Mouse (Mus musculus): ENCODE measurements around the gene AW822073.

The AW822073 gene

DNA sequence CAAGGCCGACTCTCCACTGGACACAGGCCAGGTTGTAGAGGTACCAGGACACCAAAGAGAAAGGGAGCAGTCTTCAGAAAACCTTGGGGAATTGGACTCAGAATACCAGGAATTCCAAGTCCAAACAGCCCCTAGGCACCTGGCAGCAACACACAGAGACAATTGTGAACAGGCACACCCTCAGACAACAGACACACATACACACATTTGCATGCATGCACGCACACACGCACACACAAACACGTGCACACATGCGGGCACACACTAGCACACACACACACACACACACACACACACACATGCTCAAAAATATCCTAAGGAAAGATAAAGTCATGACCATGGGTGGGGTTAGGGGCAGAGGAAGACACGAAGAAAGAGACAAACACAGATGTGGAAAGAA, 4.0 kb downstream of the AW822073 start:
- no peak for DNase-seq

DNA sequence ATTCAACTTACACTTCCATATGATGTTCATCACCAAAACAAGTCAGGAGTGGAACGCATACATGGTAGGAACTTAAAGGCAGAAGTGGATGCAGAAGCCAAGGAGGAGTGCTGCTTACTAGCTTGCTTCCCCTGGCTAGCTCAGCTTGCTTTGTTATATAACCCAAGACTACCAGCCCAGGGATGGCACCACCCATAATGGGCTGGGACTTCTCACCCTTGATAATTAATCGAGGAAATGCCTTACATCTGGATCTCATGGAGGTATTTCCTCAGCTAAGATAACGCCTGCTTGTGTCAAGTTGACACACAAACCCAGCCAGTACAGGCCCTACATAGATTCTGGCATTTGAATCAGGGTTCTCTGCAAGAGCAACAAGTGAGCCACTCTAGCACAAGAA, 7.4 kb downstream of the AW822073 start:
- no peak for DNase-seq

DNA sequence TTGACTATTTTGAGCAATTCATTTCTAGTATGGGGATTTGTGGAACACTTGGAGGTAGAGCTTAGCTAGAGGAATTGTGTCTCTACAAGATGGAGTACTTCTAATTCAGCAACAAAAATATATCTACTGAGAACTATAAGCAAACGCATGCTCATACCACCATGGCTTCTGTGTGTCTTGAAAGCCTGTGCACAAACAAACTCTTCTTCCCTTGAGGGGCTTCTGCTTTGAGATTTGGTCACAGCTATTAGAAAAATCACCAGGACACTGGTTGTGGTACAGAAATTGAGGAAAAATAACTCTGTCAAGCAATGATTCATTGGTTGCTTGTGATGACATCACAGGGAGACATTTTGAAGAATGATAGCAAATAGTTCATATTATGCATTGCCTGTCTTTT, 9.4 kb downstream of the AW822073 start:
- DNase-seq: no peak

DNA sequence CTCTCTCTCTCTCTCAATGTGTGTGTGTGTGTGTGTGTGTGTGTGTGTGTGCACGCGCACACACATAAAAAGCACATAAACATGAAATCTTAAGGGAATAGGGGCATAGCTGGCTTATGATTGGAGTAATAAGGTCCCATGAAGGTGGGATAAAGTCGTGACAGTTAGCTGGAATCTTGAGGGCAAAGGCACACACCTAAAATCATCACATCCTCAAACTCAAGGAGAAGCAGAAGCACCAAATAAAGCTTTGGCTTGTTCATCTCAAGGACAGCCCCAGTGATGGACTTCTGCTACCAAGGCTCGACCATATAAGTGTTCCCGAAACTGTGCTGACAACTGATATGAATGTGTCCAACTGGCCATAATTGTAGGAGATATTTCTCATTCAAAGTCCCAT, 9.8 kb downstream of the AW822073 start:
- no peak for DNase-seq

DNA sequence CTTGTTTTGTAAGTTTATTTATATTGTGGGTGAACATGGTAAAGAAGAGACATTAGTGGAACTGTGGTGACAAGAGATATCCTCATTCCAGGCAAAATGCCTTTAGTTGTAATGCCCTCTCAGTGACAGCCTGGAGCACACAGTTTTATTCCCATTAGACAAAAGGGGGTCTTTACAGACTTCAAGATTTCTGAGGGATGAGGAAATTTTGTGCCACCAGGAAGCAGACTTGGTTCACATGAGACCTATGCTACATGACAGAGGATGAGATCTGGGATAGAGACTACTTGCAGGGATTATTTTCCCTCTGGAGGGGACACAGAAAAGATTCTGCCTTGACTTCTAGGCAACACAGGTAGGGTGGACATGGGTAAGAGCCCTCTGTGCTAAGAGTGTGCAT, 10.2 kb downstream of the AW822073 start:
- DNase-seq: no peak

DNA sequence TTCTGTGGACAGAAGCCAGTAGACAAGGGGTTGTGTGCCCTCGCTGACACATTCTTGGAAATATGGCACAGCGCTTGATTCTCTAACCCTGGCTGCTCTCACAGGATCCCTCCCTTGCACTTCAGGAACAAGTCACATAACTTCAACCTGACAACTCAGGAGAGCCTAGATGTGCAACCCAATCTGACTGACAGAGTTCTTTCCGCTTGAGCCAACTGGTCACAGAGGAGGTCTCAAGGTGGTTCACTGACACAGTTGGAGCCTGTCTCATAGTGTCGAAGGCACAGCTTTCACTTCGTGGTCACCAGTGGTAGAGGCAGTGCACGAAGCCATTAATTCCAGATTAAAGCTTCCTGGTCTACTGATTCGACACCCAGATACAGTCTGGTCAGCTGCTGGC, 12.5 kb downstream of the AW822073 start:
- no peak for DNase-seq

DNA sequence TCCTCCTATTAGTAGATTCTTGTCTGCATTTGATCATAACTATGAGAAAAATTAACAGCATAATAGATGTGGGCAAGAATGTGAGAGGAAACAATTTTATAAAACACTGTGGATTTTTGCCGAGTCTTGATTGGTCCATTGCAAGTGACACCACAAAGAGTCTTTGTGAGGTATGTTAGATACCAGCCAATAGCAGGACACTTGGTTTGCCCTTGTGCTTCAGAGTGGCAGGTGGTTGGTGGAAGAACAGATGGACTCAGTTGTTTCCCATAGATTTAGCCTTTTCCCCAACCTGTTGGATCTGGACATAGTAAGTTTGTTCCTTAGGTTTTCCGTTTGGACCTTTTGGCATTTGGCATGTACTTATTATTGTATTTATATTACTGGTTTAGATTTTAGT, 13.5 kb downstream of the AW822073 start:
- no peak for DNase-seq

DNA sequence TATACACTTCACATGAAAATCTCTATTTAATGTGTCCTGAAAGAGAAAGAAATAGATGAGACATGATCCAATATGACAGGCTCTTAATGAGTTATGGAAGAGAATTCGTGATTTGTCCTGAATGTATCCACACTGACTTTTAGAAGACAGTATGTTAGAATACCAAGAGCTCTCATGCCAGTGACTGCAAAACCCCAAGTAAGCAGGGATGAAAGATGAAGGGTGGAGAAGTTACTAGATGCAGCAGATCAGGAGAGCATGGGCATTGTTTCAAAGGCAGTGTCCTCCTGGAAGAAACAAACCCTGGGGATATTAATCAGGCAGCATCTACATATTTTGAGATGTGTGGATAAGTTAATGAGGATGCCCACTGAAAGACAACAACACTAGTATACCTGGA, 14.2 kb downstream of the AW822073 start:
- DNase-seq: no peak

DNA sequence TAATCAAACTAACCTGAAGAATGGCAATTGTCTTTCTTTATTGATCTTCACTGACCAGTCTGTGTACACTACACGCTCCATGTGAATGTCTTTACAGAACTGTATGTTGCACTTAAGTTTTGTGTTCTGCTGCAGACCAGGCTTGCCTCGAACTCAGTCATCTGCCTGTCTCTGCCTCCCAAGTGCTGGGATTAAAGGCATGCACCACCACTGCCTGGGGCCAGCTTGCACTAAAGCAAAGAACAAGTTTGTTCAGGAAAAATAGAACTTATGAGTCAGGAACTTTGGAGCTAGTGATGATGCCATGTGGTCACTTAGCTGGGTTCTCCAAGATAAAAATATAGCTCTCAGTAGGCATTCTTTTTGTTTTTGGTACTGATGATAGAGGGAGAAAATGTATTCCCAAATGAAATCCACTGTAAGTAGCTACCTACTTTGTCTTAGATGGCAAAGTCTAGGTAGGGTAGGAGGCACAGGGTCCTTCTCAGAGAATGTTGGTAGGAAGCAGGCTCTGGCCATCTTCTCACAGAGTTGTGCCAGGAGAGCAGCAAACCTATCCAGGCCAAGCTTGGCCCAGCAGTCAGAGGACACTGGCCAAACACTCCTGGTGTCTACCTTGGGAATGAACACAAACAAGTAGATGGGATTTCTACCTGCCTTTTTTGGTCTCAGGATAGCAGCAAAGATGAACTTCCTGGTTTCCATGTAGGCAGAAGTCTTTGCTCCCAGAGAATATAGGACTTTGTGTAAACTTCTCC, 14.8 kb downstream of the AW822073 start:
- DNase-seq: no peak

DNA sequence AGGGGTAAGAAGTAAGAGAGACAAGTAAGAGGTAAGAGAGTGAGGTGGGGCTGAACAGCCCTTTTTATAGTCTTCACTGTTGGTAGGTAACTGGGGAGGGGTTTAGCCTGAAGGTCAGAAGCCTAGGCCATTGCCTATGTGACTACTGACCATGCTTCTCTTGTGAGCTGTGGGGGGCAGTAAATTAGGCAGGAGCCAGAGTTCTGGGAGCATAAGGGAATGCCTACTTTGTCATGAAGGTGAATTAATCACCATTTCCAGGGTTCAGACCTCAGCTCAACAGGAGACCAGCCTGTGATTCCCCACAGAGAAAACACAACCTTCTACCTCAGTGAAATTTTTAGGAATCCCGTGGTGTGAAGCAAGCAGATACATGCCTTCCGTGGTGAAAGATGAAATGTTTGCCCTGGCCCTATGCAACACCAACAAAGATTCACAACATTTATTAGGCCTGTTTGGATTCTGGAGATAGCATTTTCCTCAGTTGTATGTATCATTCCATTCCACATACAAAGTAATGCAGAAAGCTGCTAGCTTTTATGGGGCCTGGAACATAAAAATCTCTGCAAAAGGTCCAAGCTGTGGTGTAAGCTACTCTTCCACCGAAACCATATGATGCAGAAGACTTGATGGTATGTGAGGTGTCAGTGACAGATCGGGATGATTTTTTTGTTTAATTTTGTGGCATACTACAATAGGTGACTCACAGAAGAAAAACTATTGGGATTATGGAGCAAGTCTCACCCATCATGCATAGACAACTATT, 17.9 kb downstream of the AW822073 start:
- no peak for DNase-seq

DNA sequence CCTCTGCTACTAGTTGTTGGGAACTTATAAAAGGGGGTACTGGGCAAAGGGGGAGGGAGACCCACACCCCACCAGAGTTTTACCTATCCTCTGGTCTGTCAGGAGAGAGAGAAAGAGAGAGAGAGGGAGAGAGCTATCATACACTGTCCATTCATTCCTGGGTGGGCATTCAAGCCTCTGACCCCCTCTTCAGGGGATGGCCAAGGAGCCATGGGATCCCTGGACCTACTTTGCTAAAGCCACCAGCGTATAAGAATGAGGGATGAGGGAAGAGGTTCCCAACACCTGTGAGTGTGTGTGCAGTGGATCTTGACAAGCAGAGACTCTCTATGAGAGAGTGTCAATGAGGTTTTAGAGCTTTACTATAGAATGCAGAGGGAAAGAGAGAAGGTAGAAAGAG, 18.7 kb downstream of the AW822073 start:
- no peak for DNase-seq

All from cerebellum, adult 11-12 months (tissue).